Mouse (Mus musculus) hindbrain, embryonic 12.5 days (tissue): ENCODE data around the gene Bcl3. TPM values are rescaled to one million over a fixed set of nuclear protein-coding genes. Genes with fewer than 3 reads are reported as not detected.

Source experiments
- ATAC-seq: fragments of 200-750 bp; cut with Nextera tagmentation; 2 replicates; pipeline ENCODE4 v1.8.0; 2017; ENCODE audit warnings: moderate TSS enrichment; ENCODE audit not compliant: low FRiP score
- H3K27ac ChIP-seq: fragments of 300-500 bp; sonication (generic); 2 replicates; pipeline ENCODE4 v1.5.1; 2016; ENCODE audit warnings: mild to moderate bottlenecking
- H3K27me3 ChIP-seq: fragments of 300-500 bp; sonication (generic); 2 replicates; pipeline ENCODE4 v1.6.1; 2016; ENCODE audit warnings: mild to moderate bottlenecking
- H3K36me3 ChIP-seq: fragments of 300-500 bp; sonication (generic); 2 replicates; pipeline ENCODE4 v1.6.1; 2016; ENCODE audit warnings: mild to moderate bottlenecking
- H3K4me1 ChIP-seq: fragments of 300-500 bp; sonication (generic); 2 replicates; pipeline ENCODE4 v1.6.1; 2016
- H3K4me2 ChIP-seq: fragments of 300-500 bp; sonication (generic); replicated peaks from 2 replicates; pipeline ENCODE4 v1.6.1; 2016; ENCODE audit warnings: mild to moderate bottlenecking
- H3K4me3 ChIP-seq: fragments of 300-500 bp; sonication (generic); 2 replicates; pipeline ENCODE4 v1.5.1; 2016; ENCODE audit warnings: mild to moderate bottlenecking
- H3K9ac ChIP-seq: fragments of 300-500 bp; sonication (generic); 2 replicates; pipeline ENCODE4 v1.6.1; 2016; ENCODE audit warnings: mild to moderate bottlenecking, moderate library complexity
- H3K9me3 ChIP-seq: fragments of 300-500 bp; sonication (generic); replicated peaks from 2 replicates; pipeline ENCODE4 v1.6.1; 2016; ENCODE audit warnings: mild to moderate bottlenecking
- WGBS: fragments of 180-500 bp; shearing (Covaris S2); methylation state at CpG from one replicate; pipeline ENCODE4 v1.1.7; 2016; 5-methylcytosine and 5-hydroxymethylcytosine counted together
- polyA plus RNA-seq: library from polyadenylated mRNA; unstranded; fragments of >200 nt; fragmentation: Nextera tagmentation; extraction: Ambion mirVana; gene quantifications from 2 replicates; pipeline ENCODE4 v1.2.1, GENCODE M21; 2016

Bcl3 gene
- polyA plus RNA-seq, 1 experiment from 2014 or later = 1.1 TPM

GRCm38 (mm10) chr7:19851858-19852570 is 29.4 kb upstream of the Bcl3 start, which contains the start of gene Gm19345:
Gene Gm19345, plus strand, starts transcription at chr7:19852003.
- Histone ChIP-seq H3K27ac (no peak within 1 kb of the TSS), H3K36me3 (no peaks in the 10 kb centered on the region), H3K9me3 (no peaks in the 10 kb centered on the region), H3K27me3 (peaks cover 42% of the 10 kb centered on the region), H3K4me2 (peak within 1 kb of the TSS; percentile 51), H3K4me1 (0 out of 2 replicates have a peak, but pooled peaks cover 10% of the 10 kb centered on the region), H3K9ac (peak within 1 kb of the TSS; percentile 40), H3K4me3 (peak within 1 kb of the TSS; percentile 31)
- ATAC-seq = peak; percentile 84
- WGBS = 5% methylated on average over 30 of the region's 33 CpGs

- Histone ChIP-seq H3K4me1 (0 out of 2 replicates have a peak, but pooled peaks cover 3% of the 10 kb centered on the region), H3K4me2 (no peak overlapping the region), H3K27ac (no peak overlapping the region), H3K4me3 (no peak overlapping the region), H3K9ac (no peak overlapping the region), H3K27me3 (peaks cover 52% of the 10 kb centered on the region), H3K9me3 (no peaks in the 10 kb centered on the region), H3K36me3 (no peaks in the 10 kb centered on the region)
- 61% methylated on average over 15 of the region's 15 CpGs for WGBS
- no peak for ATAC-seq
Measured at GRCm38 (mm10) chr7:19844521-19845171, 22.1 kb upstream of the Bcl3 start.

GRCm38 (mm10) chr7:19843561-19843960 is 21.0 kb upstream of the Bcl3 start:
- no peak overlapping the region for H3K9ac ChIP-seq
- no peak overlapping the region for H3K27ac ChIP-seq
- H3K4me3 ChIP-seq = no peak overlapping the region
- no peak overlapping the region for H3K4me2 ChIP-seq
- no peaks in the 10 kb centered on the region for H3K36me3 ChIP-seq
- H3K4me1 ChIP-seq = 0 out of 2 replicates have a peak, but pooled peaks cover 3% of the 10 kb centered on the region
- peaks cover 49% of the 10 kb centered on the region for H3K27me3 ChIP-seq
- no peaks in the 10 kb centered on the region for H3K9me3 ChIP-seq
- peak; percentile 47; the same call in 1 of the 2 replicates for ATAC-seq
- 4% methylated on average over 11 of the region's 11 CpGs for WGBS

- no peaks in the 10 kb centered on the region for H3K36me3 ChIP-seq
- 0 out of 2 replicates have a peak, but pooled peaks have one; percentile 2 for ATAC-seq
- WGBS = 29% methylated on average over 19 of the region's 19 CpGs
Measured at GRCm38 (mm10) chr7:19842885-19843504, 20.4 kb upstream of the Bcl3 start.

GRCm38 (mm10) chr7:19841686-19842413 is 19.3 kb upstream of the Bcl3 start:
- Histone ChIP-seq H3K4me2 (no peak overlapping the region), H3K27me3 (peaks cover 36% of the 10 kb centered on the region), H3K9ac (no peak overlapping the region), H3K36me3 (no peaks in the 10 kb centered on the region), H3K4me3 (no peak overlapping the region), H3K27ac (no peak overlapping the region), H3K9me3 (no peaks in the 10 kb centered on the region), H3K4me1 (no peaks in the 10 kb centered on the region)
- WGBS = 84% methylated on average over 21 of the region's 21 CpGs
- no peak for ATAC-seq

More at GRCm38 (mm10) chr7:19842885-19843504, 20.4 kb upstream of the Bcl3 start:
- Histone ChIP-seq H3K27me3 (peaks cover 46% of the 10 kb centered on the region), H3K4me1 (0 out of 2 replicates have a peak, but pooled peaks cover 3% of the 10 kb centered on the region), H3K27ac (no peak overlapping the region), H3K9ac (no peak overlapping the region), H3K9me3 (no peaks in the 10 kb centered on the region), H3K4me2 (no peak overlapping the region), H3K4me3 (no peak overlapping the region)

- Histone ChIP-seq H3K9ac (no peak overlapping the region), H3K4me2 (no peak overlapping the region), H3K9me3 (no peaks in the 10 kb centered on the region), H3K27ac (no peak overlapping the region), H3K4me3 (no peak overlapping the region), H3K4me1 (no peaks in the 10 kb centered on the region), H3K36me3 (no peaks in the 10 kb centered on the region), H3K27me3 (peaks cover 29% of the 10 kb centered on the region)
- no peak for ATAC-seq
- WGBS = 84% methylated on average over 3 of the region's 3 CpGs
Measured at GRCm38 (mm10) chr7:19840936-19841335, 18.4 kb upstream of the Bcl3 start.

GRCm38 (mm10) chr7:19840371-19840770 is 17.8 kb upstream of the Bcl3 start:
- 81% methylated on average over 4 of the region's 4 CpGs for WGBS
- Histone ChIP-seq H3K9me3 (no peaks in the 10 kb centered on the region), H3K27me3 (peaks cover 25% of the 10 kb centered on the region)

GRCm38 (mm10) chr7:19836843-19837242 is 14.3 kb upstream of the Bcl3 start:
- Histone ChIP-seq H3K9ac (no peak overlapping the region), H3K27ac (no peak overlapping the region), H3K9me3 (no peaks in the 10 kb centered on the region), H3K4me2 (no peak overlapping the region), H3K4me1 (no peaks in the 10 kb centered on the region), H3K4me3 (no peak overlapping the region), H3K27me3 (no peaks in the 10 kb centered on the region), H3K36me3 (no peaks in the 10 kb centered on the region)
- WGBS = 68% methylated on average over 3 of the region's 3 CpGs
- ATAC-seq = no peak

More at GRCm38 (mm10) chr7:19840371-19840770, 17.8 kb upstream of the Bcl3 start:
- Histone ChIP-seq H3K9ac (no peak overlapping the region), H3K4me3 (no peak overlapping the region), H3K4me1 (no peaks in the 10 kb centered on the region), H3K36me3 (no peaks in the 10 kb centered on the region), H3K27ac (no peak overlapping the region), H3K4me2 (no peak overlapping the region)
- no peak for ATAC-seq

GRCm38 (mm10) chr7:19834055-19834454 is 11.5 kb upstream of the Bcl3 start:
- Histone ChIP-seq H3K9ac (no peak overlapping the region), H3K27me3 (no peaks in the 10 kb centered on the region)

GRCm38 (mm10) chr7:19831837-19832236 is 9.3 kb upstream of the Bcl3 start:
- 66% methylated on average over 9 of the region's 9 CpGs for WGBS
- no peaks in the 10 kb centered on the region for H3K36me3 ChIP-seq

More at GRCm38 (mm10) chr7:19834055-19834454, 11.5 kb upstream of the Bcl3 start:
- Histone ChIP-seq H3K4me2 (no peak overlapping the region), H3K9me3 (no peaks in the 10 kb centered on the region), H3K4me3 (no peak overlapping the region), H3K36me3 (no peaks in the 10 kb centered on the region), H3K27ac (no peak overlapping the region), H3K4me1 (0 out of 2 replicates have a peak, but pooled peaks cover 3% of the 10 kb centered on the region)
- no peak for ATAC-seq
- 63% methylated on average over 3 of the region's 3 CpGs for WGBS

GRCm38 (mm10) chr7:19830682-19831156 is 8.1 kb upstream of the Bcl3 start:
- Histone ChIP-seq H3K9ac (no peak overlapping the region), H3K36me3 (no peaks in the 10 kb centered on the region), H3K4me1 (0 out of 2 replicates have a peak, but pooled peaks cover 3% of the 10 kb centered on the region), H3K4me3 (no peak overlapping the region), H3K9me3 (no peaks in the 10 kb centered on the region), H3K27me3 (peaks cover 9% of the 10 kb centered on the region; the same call in 1 of the 2 replicates), H3K4me2 (no peak overlapping the region), H3K27ac (no peak overlapping the region)
- no peak for ATAC-seq
- 39% methylated on average over 13 of the region's 13 CpGs for WGBS

More at GRCm38 (mm10) chr7:19831837-19832236, 9.3 kb upstream of the Bcl3 start:
- 0 out of 2 replicates have a peak, but pooled peaks have one; percentile 32 for ATAC-seq
- Histone ChIP-seq H3K9ac (no peak overlapping the region), H3K4me3 (no peak overlapping the region), H3K9me3 (no peaks in the 10 kb centered on the region), H3K27ac (no peak overlapping the region), H3K4me2 (no peak overlapping the region), H3K27me3 (peaks cover 2% of the 10 kb centered on the region; the same call in 1 of the 2 replicates), H3K4me1 (0 out of 2 replicates have a peak, but pooled peaks cover 3% of the 10 kb centered on the region)
